Mouse (Mus musculus) limb, embryonic 13.5 days (tissue): ENCODE results near the gene Fbp2. TPM values are rescaled to one million over a fixed set of nuclear protein-coding genes. Genes with fewer than 3 reads are reported as not detected.

Experiments
- ATAC-seq: fragments of 200-750 bp; cut with Nextera tagmentation; 2 replicates; pipeline ENCODE4 v1.8.0; 2017; ENCODE audit warnings: low read depth, moderate number of reproducible peaks, moderate TSS enrichment; ENCODE audit not compliant: low FRiP score
- H3K27ac ChIP-seq: fragments of 300-500 bp; sonication (generic); 2 replicates; pipeline ENCODE4 v1.5.1; 2015; ENCODE audit warnings: inconsistent platforms, mild to moderate bottlenecking, moderate library complexity
- H3K27me3 ChIP-seq: fragments of 300-500 bp; sonication (generic); 2 replicates; pipeline ENCODE4 v1.6.1; 2015; ENCODE audit warnings: mild to moderate bottlenecking, inconsistent platforms
- H3K36me3 ChIP-seq: fragments of 300-500 bp; sonication (generic); 2 replicates; pipeline ENCODE4 v1.6.1; 2015; ENCODE audit warnings: inconsistent platforms, mild to moderate bottlenecking, moderate library complexity
- H3K4me1 ChIP-seq: fragments of 300-500 bp; sonication (generic); 2 replicates; pipeline ENCODE4 v1.6.1; 2015; ENCODE audit warnings: inconsistent platforms
- H3K4me2 ChIP-seq: fragments of 300-500 bp; sonication (generic); replicated peaks from 2 replicates; pipeline ENCODE4 v1.6.1; 2015; ENCODE audit warnings: inconsistent platforms, mild to moderate bottlenecking, moderate library complexity
- H3K4me3 ChIP-seq: fragments of 300-500 bp; sonication (generic); 2 replicates; pipeline ENCODE4 v1.5.1; 2015; ENCODE audit warnings: moderate library complexity, mild to moderate bottlenecking, inconsistent platforms
- H3K9ac ChIP-seq: fragments of 300-500 bp; sonication (generic); 2 replicates; pipeline ENCODE4 v1.6.1; 2015; ENCODE audit warnings: mild to moderate bottlenecking, inconsistent platforms
- H3K9me3 ChIP-seq: fragments of 300-500 bp; sonication (generic); 2 replicates; pipeline ENCODE4 v1.6.1; 2016; ENCODE audit warnings: inconsistent platforms
- WGBS: fragments of 180-500 bp; shearing (Covaris S2); methylation state at CpG from one replicate; pipeline ENCODE4 v1.1.7; 2015; 5-methylcytosine and 5-hydroxymethylcytosine counted together
- polyA plus RNA-seq: library from polyadenylated mRNA; unstranded; fragments of >200 nt; fragmentation: Nextera tagmentation; extraction: Ambion mirVana; gene quantifications from 2 replicates; pipeline ENCODE4 v1.2.1, GENCODE M21; 2015

Gene Fbp2
- polyA plus RNA-seq, 1 experiment from 2014 or later: 1.5 TPM

DNA sequence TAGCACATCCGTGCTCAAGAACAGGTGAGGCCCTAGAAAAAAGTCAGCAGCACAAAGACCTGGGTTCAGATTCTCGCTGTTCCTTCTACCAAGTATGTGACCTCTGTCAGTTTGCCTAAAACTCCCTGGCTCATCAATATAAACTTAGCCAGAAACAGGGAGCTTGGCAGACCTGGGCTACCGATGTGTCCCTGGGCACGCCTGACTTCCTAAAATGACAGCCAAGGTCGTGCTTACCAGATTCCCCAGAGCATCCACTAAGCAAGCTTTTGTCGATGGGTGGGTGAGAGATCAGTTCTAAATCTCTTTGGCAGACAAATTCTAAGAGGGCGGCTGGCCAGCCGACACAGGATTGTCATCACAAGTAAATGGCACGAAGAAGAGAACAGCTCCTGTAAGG is 23.1 kb upstream of the Fbp2 start:
- peaks cover 10% of the 10 kb centered on the region; the same call in 1 of the 2 replicates for H3K27me3 ChIP-seq
- H3K36me3 ChIP-seq: no peaks in the 10 kb centered on the region
- no peak for ATAC-seq
- no peak overlapping the region for H3K4me3 ChIP-seq
- H3K4me2 ChIP-seq: no peak overlapping the region
- 79% methylated on average over 9 of the region's 9 CpGs for WGBS
- no peaks in the 10 kb centered on the region for H3K4me1 ChIP-seq
- H3K9me3 ChIP-seq: no peaks in the 10 kb centered on the region
- no peak overlapping the region for H3K27ac ChIP-seq
- H3K9ac ChIP-seq: no peak overlapping the region

DNA sequence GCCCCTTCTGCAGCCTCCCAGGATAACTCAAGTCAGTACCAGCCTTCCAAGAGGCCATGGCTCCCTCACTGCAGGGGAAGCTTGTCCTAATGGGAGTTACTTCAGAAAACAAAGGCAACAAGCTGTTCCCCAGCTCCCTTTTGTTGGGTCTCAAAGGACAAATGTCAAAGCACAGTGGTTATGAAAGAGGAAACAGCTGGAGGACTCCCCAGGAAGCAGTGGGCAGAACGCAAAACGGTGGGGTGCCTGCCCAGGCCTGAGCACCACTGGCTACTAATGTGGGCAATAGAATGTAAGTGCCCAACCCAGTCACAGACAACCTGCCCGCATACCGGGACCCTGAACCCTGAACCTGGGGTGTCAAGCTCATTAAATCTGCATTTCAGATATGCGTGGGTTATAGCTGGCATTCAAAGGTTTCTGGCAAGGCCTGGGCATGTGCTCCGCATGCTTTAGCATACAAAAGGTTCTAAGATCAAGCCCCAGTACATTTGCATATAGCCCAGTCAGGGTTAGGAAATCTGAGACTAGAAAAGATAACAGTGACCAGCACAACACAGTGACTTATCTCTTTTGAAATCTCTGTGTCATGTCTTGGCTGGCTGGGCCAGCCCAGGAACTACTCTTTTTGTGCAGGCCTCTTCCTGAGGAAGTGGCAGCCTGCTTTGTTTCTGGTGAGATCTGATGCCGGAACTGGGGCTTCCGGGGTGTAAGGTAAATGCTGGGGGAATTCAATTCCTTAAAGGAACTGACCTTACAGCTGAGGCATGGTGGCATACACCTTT is 21.8 kb upstream of the Fbp2 start:
- H3K27ac ChIP-seq: no peak overlapping the region
- no peak overlapping the region for H3K9ac ChIP-seq
- ATAC-seq: no peak

DNA sequence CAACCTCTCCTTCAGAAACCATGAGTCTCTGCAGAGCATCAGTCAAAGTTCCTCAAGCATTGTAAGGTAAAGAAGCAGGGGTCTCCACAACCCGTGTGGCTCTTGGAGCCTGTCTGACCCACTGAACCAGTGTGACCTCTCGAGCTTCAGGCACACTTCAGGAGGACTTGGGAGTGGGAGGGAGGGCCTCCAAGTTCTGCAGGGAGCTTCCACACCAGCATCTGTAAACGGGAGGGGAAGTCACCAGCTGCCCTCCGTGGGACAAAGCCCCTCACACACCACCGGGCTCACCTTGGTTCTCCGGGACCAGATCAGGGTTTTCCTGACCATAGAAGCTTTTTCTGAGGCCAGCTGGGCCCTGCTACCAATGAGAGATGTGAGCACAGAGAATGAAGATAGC is 21.2 kb upstream of the Fbp2 start:
- Histone ChIP-seq H3K36me3 (no peaks in the 10 kb centered on the region), H3K27ac (no peak overlapping the region), H3K27me3 (no peaks in the 10 kb centered on the region), H3K4me1 (no peaks in the 10 kb centered on the region), H3K9ac (no peak overlapping the region), H3K9me3 (no peaks in the 10 kb centered on the region), H3K4me3 (no peak overlapping the region), H3K4me2 (no peak overlapping the region)
- 47% methylated on average over 6 of the region's 6 CpGs for WGBS
- ATAC-seq: no peak

More for the DNA sequence above, 21.8 kb upstream of the Fbp2 start:
- H3K4me2 ChIP-seq: no peak overlapping the region
- no peaks in the 10 kb centered on the region for H3K36me3 ChIP-seq
- H3K9me3 ChIP-seq: no peaks in the 10 kb centered on the region
- H3K27me3 ChIP-seq: no peaks in the 10 kb centered on the region
- 47% methylated on average over 8 of the region's 8 CpGs for WGBS
- H3K4me3 ChIP-seq: no peak overlapping the region
- H3K4me1 ChIP-seq: no peaks in the 10 kb centered on the region

DNA sequence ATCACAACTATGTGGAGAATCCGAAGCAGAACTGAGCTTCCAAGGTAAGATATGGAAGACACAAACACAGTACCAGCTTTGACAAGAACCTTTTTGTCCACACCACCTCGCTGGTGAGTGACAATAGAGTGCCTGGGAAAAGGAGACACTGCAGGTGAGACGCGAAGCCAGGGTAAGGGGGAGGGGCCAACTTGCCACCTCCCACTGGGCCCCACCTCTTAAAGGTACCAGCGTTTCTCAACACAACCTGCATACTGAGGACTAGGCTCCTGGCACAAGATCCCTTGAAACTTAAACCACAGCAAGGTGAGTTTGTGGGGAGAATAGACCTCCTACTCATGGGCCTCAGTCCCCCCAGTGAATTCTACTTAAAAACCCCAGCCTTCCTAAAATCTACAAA is 19.0 kb upstream of the Fbp2 start:
- Histone ChIP-seq H3K36me3 (no peaks in the 10 kb centered on the region), H3K4me2 (no peak overlapping the region), H3K27me3 (no peaks in the 10 kb centered on the region), H3K4me3 (no peak overlapping the region), H3K9ac (no peak overlapping the region), H3K9me3 (no peaks in the 10 kb centered on the region), H3K27ac (no peak overlapping the region), H3K4me1 (no peaks in the 10 kb centered on the region)
- WGBS: 8% methylated on average over 5 of the region's 5 CpGs
- ATAC-seq: no peak

DNA sequence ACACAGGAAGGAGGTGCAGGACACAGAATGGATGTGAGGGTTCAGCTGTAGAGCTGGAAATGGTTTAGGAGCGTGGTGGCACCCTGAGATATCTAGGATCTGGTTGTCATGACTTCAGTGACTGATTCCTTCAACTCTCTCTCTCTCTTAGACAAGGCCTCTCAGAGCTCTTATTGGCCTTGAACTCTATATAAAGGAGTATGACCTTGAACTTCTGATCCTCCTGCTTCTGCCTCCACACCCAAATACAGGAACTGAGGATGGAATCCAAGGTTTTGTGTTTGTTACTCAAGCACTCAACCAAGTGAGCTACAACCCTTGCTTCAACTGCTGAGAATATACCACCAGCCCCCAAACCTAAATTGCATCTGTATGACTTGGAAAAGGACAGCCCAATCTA is 17.9 kb upstream of the Fbp2 start:
- ATAC-seq: no peak
- H3K27me3 ChIP-seq: no peaks in the 10 kb centered on the region

DNA sequence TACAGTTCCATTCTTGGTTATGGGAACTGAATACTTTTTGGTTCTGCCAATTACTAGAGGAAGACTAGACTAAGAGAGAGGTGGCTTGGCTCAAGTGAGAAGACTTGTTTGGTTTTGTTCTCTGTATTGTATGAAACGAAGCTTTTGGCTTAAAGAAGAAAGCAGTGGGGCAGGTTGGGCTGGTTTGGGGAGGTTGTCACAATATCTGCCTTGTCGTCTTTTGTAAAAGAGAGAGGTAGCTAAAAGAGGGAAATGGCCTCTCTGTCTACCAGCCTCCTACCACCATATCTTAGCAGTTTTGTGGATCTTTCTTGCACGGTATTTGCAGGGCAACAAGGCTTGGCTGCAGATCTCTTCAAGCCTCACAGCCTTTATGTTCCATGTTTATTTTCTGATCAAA is 14.0 kb upstream of the Fbp2 start:
- WGBS: 71% methylated on average over 3 of the region's 3 CpGs

More for the DNA sequence above, 17.9 kb upstream of the Fbp2 start:
- no peak overlapping the region for H3K4me2 ChIP-seq
- H3K9me3 ChIP-seq: no peaks in the 10 kb centered on the region
- H3K9ac ChIP-seq: no peak overlapping the region
- H3K27ac ChIP-seq: no peak overlapping the region
- WGBS: 77% methylated on average over 1 of the region's 1 CpGs
- no peak overlapping the region for H3K4me3 ChIP-seq
- H3K36me3 ChIP-seq: no peaks in the 10 kb centered on the region
- H3K4me1 ChIP-seq: no peaks in the 10 kb centered on the region

DNA sequence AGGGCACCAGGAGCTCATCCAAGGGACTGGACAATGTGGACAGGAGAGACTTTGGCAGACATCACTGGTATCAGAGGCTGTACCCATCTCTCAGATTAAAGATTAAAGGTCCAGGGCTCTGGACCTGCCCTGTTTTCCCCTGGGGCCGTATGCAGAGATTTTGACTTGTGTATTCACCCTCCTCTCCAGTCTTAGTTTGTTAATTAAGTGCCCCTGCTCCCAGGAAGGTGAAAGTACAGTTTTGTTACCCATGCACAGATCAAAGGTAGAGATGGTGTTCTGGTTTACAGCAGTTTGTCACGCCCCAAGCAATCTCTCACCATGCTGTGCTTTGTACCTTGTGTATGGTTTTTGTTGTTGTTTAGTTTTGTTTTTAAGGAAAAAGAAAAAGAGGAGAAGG is 12.4 kb upstream of the Fbp2 start:
- Histone ChIP-seq H3K4me2 (no peak overlapping the region), H3K9me3 (no peaks in the 10 kb centered on the region), H3K4me3 (no peak overlapping the region), H3K4me1 (peaks cover 19% of the 10 kb centered on the region), H3K27ac (no peak overlapping the region), H3K9ac (no peak overlapping the region), H3K36me3 (no peaks in the 10 kb centered on the region), H3K27me3 (no peaks in the 10 kb centered on the region)
- 65% methylated on average over 2 of the region's 2 CpGs for whole genome bisulfite sequencing
- ATAC-seq: no peak

More for the DNA sequence above, 14.0 kb upstream of the Fbp2 start:
- Histone ChIP-seq H3K9ac (no peak overlapping the region), H3K4me3 (no peak overlapping the region), H3K4me2 (no peak overlapping the region), H3K36me3 (no peaks in the 10 kb centered on the region), H3K27me3 (no peaks in the 10 kb centered on the region), H3K27ac (no peak overlapping the region), H3K4me1 (0 out of 2 replicates have a peak, but pooled peaks cover 5% of the 10 kb centered on the region), H3K9me3 (no peaks in the 10 kb centered on the region)
- ATAC-seq: no peak

DNA sequence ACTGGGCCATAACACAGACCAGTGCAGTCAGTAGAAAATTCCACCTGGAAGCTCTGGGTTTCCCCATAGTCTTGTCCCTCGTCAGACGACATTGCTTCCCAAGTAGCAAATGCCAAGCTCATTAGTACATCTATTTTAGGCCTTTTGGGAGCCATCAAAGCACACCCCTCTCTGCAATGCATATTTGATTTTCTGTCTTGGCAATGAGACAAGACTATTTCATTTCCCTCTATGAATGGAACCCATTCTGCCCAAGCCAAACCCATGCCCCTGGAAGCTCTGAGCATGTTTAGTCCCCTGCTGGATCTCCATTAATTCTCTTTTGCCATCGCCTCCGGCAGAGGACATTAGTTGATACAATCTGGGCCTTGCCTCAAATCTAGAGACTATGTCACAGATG is 8.6 kb upstream of the Fbp2 start:
- Histone ChIP-seq H3K9me3 (no peaks in the 10 kb centered on the region), H3K4me1 (peaks cover 35% of the 10 kb centered on the region), H3K9ac (no peak overlapping the region), H3K27ac (peak overlapping the region; percentile 94), H3K36me3 (no peaks in the 10 kb centered on the region), H3K27me3 (no peaks in the 10 kb centered on the region), H3K4me3 (no peak overlapping the region), H3K4me2 (no peak overlapping the region)
- 0 out of 2 replicates have a peak, but pooled peaks have one; percentile 17 for ATAC-seq
- WGBS: 53% methylated on average over 4 of the region's 4 CpGs

DNA sequence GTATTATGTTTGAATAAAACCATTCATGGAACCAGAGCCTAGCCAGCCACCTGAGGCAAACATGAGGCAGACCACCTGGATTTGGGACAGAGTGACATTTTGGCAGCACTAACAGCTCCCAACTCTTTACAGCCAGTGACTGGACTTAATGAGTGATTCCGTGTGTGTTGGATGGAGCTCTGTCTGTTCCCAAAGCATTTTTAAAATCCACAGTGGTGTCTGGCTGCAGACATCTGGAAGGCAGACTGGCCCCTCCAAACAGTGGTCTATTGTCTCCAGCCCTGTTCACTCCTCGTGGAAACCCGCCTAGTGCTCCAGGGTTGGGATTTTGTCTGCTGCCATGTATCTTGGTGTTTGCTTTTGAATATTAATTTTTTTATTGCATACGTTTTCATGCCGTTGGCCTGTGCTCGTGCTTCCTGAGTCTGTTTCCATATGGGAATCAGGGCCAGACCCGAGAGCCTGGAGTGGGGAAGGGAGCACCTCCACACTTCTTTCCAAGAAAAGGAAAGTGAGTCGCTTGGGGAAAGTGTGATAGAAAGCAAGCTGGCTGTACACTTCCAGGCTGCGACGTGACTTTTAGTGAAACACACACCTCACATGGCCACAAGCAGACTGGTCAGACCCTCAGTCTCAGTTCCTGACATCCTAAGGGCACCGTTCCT is 7.6 kb upstream of the Fbp2 start:
- Histone ChIP-seq H3K4me3 (no peak overlapping the region), H3K4me2 (peak overlapping the region; percentile 25), H3K27ac (peak overlapping the region; percentile 94), H3K9ac (no peak overlapping the region), H3K27me3 (no peaks in the 10 kb centered on the region), H3K9me3 (no peaks in the 10 kb centered on the region), H3K4me1 (peaks cover 35% of the 10 kb centered on the region), H3K36me3 (no peaks in the 10 kb centered on the region)
- WGBS: 33% methylated on average over 11 of the region's 11 CpGs
- peak; percentile 89 for ATAC-seq

DNA sequence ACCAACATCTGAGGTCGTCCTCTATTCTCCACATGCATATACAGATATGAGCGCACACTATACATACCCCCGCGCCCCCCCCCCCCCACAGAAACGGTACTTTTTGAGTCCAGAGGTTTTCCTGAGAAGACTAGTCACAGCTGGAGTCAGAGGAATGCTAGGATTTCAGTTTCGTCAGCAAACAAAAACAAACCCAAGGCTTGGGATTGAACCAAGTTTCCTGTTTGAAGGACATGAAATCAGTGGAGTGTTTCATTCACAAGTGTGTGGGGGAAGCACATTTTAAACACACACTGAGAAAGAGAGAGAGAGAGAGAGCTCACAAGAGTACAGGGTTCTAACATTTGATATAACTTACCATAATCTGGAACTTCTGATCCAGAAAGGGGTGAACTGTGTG is 5.5 kb upstream of the Fbp2 start:
- no peak overlapping the region for H3K27ac ChIP-seq
- no peak for ATAC-seq
- H3K4me3 ChIP-seq: no peak overlapping the region
- H3K9me3 ChIP-seq: no peaks in the 10 kb centered on the region
- peaks cover 35% of the 10 kb centered on the region for H3K4me1 ChIP-seq
- H3K4me2 ChIP-seq: no peak overlapping the region
- 75% methylated on average over 6 of the region's 6 CpGs for WGBS
- no peak overlapping the region for H3K9ac ChIP-seq
- H3K36me3 ChIP-seq: no peaks in the 10 kb centered on the region
- H3K27me3 ChIP-seq: no peaks in the 10 kb centered on the region

DNA sequence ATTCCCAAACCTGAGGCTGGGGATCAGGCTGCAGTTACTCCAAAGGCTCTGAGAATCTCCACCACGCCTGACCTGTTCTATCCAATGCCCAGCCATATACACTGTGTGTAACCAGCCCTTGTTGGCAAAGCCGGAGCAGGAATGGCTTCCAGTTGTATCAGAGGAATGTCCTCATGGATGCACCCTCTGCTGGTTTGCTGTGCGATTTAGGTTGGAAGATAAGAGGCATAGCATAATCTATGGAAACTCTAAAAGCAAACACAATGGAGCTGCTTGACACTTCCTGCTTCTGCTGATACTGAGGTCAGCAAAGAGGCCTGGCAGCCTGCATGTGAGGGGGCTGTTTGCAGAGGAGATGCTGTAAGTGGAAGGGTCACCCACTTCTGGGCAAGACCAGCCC is 4.7 kb upstream of the Fbp2 start:
- no peak overlapping the region for H3K9ac ChIP-seq
- WGBS: 90% methylated on average over 3 of the region's 3 CpGs
- H3K27me3 ChIP-seq: no peaks in the 10 kb centered on the region
- no peaks in the 10 kb centered on the region for H3K9me3 ChIP-seq
- no peak overlapping the region for H3K4me2 ChIP-seq
- no peaks in the 10 kb centered on the region for H3K36me3 ChIP-seq
- no peak overlapping the region for H3K4me3 ChIP-seq
- no peak overlapping the region for H3K27ac ChIP-seq
- H3K4me1 ChIP-seq: peaks cover 40% of the 10 kb centered on the region
- no peak for ATAC-seq

DNA sequence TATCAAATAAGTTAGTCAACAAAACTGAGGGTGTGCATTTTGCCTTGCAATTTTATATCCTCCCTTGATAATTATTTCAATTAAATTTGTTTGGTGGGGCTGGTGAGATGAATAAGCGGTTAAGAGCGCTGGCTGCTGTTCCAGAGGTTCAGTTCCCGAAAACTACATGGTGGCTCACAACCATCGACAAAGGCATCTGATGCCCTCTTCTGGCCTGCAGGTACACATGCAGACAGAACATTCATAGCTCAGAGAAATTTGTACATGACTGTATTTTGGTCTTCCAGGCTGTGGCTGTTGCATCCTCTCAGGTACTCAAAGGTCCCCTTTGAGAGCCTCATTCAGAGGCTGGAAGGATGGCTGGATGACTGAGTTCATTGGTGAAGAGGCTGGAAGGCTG is 1.8 kb upstream of the Fbp2 start:
- Histone ChIP-seq H3K4me1 (peaks cover 16% of the 10 kb centered on the region), H3K4me2 (no peak overlapping the region), H3K27me3 (no peaks in the 10 kb centered on the region), H3K27ac (no peak overlapping the region), H3K9ac (no peak overlapping the region), H3K9me3 (no peaks in the 10 kb centered on the region), H3K36me3 (no peaks in the 10 kb centered on the region), H3K4me3 (no peak overlapping the region)
- ATAC-seq: no peak
- WGBS: 85% methylated on average over 4 of the region's 4 CpGs
